Mouse (Mus musculus): Measurements from ENCODE around the gene Ccno. TPM values are rescaled to one million over a fixed set of nuclear protein-coding genes. Genes with fewer than 3 reads are reported as not detected.
"Not testable (repeated sequence)": the region's sequence is repeated elsewhere in the genome, so short reads cannot be mapped to it uniquely, and the experiment has no call there.

The Ccno gene
- polyA plus RNA-seq, 1 experiment, result 7.6 TPM

- no peaks in the 10 kb centered on the region for H3K27me3 ChIP-seq (ENCODE audit: control insufficient read depth, insufficient read depth, insufficient read length)
- H3K79me3 ChIP-seq (ENCODE audit: low read depth), result no peaks in the 10 kb centered on the region
- H3K79me2 ChIP-seq (ENCODE audit: control insufficient read depth, insufficient read depth), result no peaks in the 10 kb centered on the region
- TF ChIP-seq CEBPB (IDR thresholded peaks at IDR 0.05; ENCODE audit: low read depth) (no peak), MAX (IDR thresholded peaks at IDR 0.05) (no peak), FOSL1 (IDR thresholded peaks at IDR 0.05; ENCODE audit: insufficient read depth, low read length, poor library complexity, severe bottlenecking) (no peak), USF1 (IDR thresholded peaks at IDR 0.05; ENCODE audit: low read depth) (no peak), MYOD1 (IDR thresholded peaks at IDR 0.05; ENCODE audit: control insufficient read depth, insufficient read length, low read depth) (no peak), CTCF (IDR thresholded peaks at IDR 0.05; ENCODE audit: control insufficient read depth, insufficient read depth, insufficient read length) (no peak), MYOG (IDR thresholded peaks at IDR 0.05; ENCODE audit: control insufficient read depth, extremely low read depth, insufficient read length) (no peak)
- no peaks in the 10 kb centered on the region for H3K36me3 ChIP-seq (ENCODE audit: control insufficient read depth, insufficient read depth)
- H3K4me3 ChIP-seq (ENCODE audit: insufficient read depth, poor library complexity, severe bottlenecking), result no peak overlapping the region
- no peak overlapping the region for H3ac ChIP-seq (ENCODE audit: control insufficient read depth, insufficient read length, low read depth)
Observed at GRCm38 (mm10) chr13:113000090-113000489, 12.5 kb downstream of the Ccno start.

- no peaks in the 10 kb centered on the region for H3K36me3 ChIP-seq (ENCODE audit: control insufficient read depth, insufficient read depth)
- no peaks in the 10 kb centered on the region for H3K79me2 ChIP-seq (ENCODE audit: control insufficient read depth, insufficient read depth)
- no peaks in the 10 kb centered on the region for H3K27me3 ChIP-seq (ENCODE audit: control insufficient read depth, insufficient read depth, insufficient read length)
- no peak overlapping the region for H3ac ChIP-seq (ENCODE audit: control insufficient read depth, insufficient read length, low read depth)
- no peak overlapping the region for H3K4me3 ChIP-seq (ENCODE audit: insufficient read depth, poor library complexity, severe bottlenecking)
- H3K79me3 ChIP-seq (ENCODE audit: low read depth), result no peaks in the 10 kb centered on the region
- TF ChIP-seq FOSL1 (IDR thresholded peaks at IDR 0.05; ENCODE audit: insufficient read depth, low read length, poor library complexity, severe bottlenecking) (no peak), MYOD1 (IDR thresholded peaks at IDR 0.05; ENCODE audit: control insufficient read depth, insufficient read length, low read depth) (no peak), USF1 (IDR thresholded peaks at IDR 0.05; ENCODE audit: low read depth) (no peak), MAX (IDR thresholded peaks at IDR 0.05) (no peak), CEBPB (IDR thresholded peaks at IDR 0.05; ENCODE audit: low read depth) (no peak), MYOG (IDR thresholded peaks at IDR 0.05; ENCODE audit: control insufficient read depth, extremely low read depth, insufficient read length) (no peak), CTCF (IDR thresholded peaks at IDR 0.05; ENCODE audit: control insufficient read depth, insufficient read depth, insufficient read length) (no peak)
Observed at GRCm38 (mm10) chr13:113000576-113001318, 13.1 kb downstream of the Ccno start.

GRCm38 (mm10) chr13:113012683-113013082 is 25.1 kb downstream of the Ccno start:
- no peaks in the 10 kb centered on the region for H3K27me3 ChIP-seq (ENCODE audit: control insufficient read depth, insufficient read depth, insufficient read length)
- H3K36me3 ChIP-seq (ENCODE audit: control insufficient read depth, insufficient read depth), result no peaks in the 10 kb centered on the region
- TF ChIP-seq MAX (IDR thresholded peaks at IDR 0.05) (no peak), MYOD1 (IDR thresholded peaks at IDR 0.05; ENCODE audit: control insufficient read depth, insufficient read length, low read depth) (no peak), CEBPB (IDR thresholded peaks at IDR 0.05; ENCODE audit: low read depth) (no peak), CTCF (IDR thresholded peaks at IDR 0.05; ENCODE audit: control insufficient read depth, insufficient read depth, insufficient read length) (no peak), FOSL1 (IDR thresholded peaks at IDR 0.05; ENCODE audit: insufficient read depth, low read length, poor library complexity, severe bottlenecking) (no peak), USF1 (IDR thresholded peaks at IDR 0.05; ENCODE audit: low read depth) (no peak), MYOG (IDR thresholded peaks at IDR 0.05; ENCODE audit: control insufficient read depth, extremely low read depth, insufficient read length) (no peak)
- no peak overlapping the region for H3ac ChIP-seq (ENCODE audit: control insufficient read depth, insufficient read length, low read depth)
- H3K79me3 ChIP-seq (ENCODE audit: low read depth), result no peaks in the 10 kb centered on the region
- H3K79me2 ChIP-seq (ENCODE audit: control insufficient read depth, insufficient read depth), result no peaks in the 10 kb centered on the region
- no peak overlapping the region for H3K4me3 ChIP-seq (ENCODE audit: insufficient read depth, poor library complexity, severe bottlenecking)

GRCm38 (mm10) chr13:113013174-113013953 is 25.8 kb downstream of the Ccno start:
- not testable (repeated sequence) for H3K4me3 ChIP-seq (ENCODE audit: insufficient read depth, poor library complexity, severe bottlenecking); H3K36me3 ChIP-seq (ENCODE audit: control insufficient read depth, insufficient read depth); H3K27me3 ChIP-seq (ENCODE audit: control insufficient read depth, insufficient read depth, insufficient read length)

DNA sequence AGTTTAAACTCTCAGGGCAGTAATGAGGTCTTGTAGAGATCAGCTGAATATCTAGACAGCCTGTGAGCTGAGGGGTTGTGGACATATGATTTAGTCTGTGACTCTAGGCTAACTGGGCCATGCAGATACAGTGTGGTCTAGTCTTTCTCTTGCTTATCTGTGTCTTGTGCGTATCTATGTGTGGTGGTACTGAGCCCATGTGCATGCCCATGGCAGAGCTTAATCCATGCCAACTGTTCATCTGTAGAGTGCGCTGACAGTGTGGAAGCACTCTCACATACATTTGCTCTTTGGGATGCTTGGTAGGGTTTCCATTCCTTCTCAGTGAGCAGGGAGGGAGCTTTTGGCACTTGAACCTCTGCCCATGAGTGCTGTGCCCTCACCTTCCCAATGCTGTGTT is 33.9 kb downstream of the Ccno start:
- no peak for TF ChIP-seq USF1 (IDR thresholded peaks at IDR 0.05; ENCODE audit: low read depth)
- no peak for TF ChIP-seq MYOG (IDR thresholded peaks at IDR 0.05; ENCODE audit: control insufficient read depth, extremely low read depth, insufficient read length)
- TF ChIP-seq FOSL1 (IDR thresholded peaks at IDR 0.05; ENCODE audit: insufficient read depth, low read length, poor library complexity, severe bottlenecking), result no peak
- no peak for TF ChIP-seq CEBPB (IDR thresholded peaks at IDR 0.05; ENCODE audit: low read depth)
- TF ChIP-seq MAX (IDR thresholded peaks at IDR 0.05), result no peak
- no peak for TF ChIP-seq CTCF (IDR thresholded peaks at IDR 0.05; ENCODE audit: control insufficient read depth, insufficient read depth, insufficient read length)
- no peak for TF ChIP-seq MYOD1 (IDR thresholded peaks at IDR 0.05; ENCODE audit: control insufficient read depth, insufficient read length, low read depth)
- Histone ChIP-seq H3K36me3 (ENCODE audit: control insufficient read depth, insufficient read depth) (no peaks in the 10 kb centered on the region), H3K79me2 (ENCODE audit: control insufficient read depth, insufficient read depth) (no peaks in the 10 kb centered on the region), H3ac (ENCODE audit: control insufficient read depth, insufficient read length, low read depth) (no peak overlapping the region), H3K27me3 (ENCODE audit: control insufficient read depth, insufficient read depth, insufficient read length) (no peaks in the 10 kb centered on the region), H3K4me3 (ENCODE audit: insufficient read depth, poor library complexity, severe bottlenecking) (no peak overlapping the region), H3K79me3 (ENCODE audit: low read depth) (no peaks in the 10 kb centered on the region)

More at GRCm38 (mm10) chr13:113013174-113013953, 25.8 kb downstream of the Ccno start:
- H3ac ChIP-seq (ENCODE audit: control insufficient read depth, insufficient read length, low read depth); H3K79me2 ChIP-seq (ENCODE audit: control insufficient read depth, insufficient read depth); H3K79me3 ChIP-seq (ENCODE audit: low read depth): not testable (repeated sequence)

Measured in C2C12 (cell line).